Mouse (Mus musculus): ENCODE measurements around the gene Zfp72. TPM values are rescaled to one million over a fixed set of nuclear protein-coding genes. Genes with fewer than 3 reads are reported as not detected.

The Zfp72 gene
- polyA plus RNA-seq, 1 experiment from 2014 or later: 2.6 TPM

MicroRNAs encoded within 50 kb of the gene (microRNA counts, 519-probe panel; counts per million panel counts)
- not detected for microRNA mmu-miR-692

Small RNA genes lying within 50 kb of the gene (microRNA-seq; reads per million reads assigned to microRNA genes)
- not detected for gene Mir692-3 (ENCODE audit: borderline number of aligned reads)

Other genes starting within 250 kb of the Zfp72 start
- 50.2 and 55.9 TPM in 2 replicates for gene Exoc3, start 182.1 kb downstream of the Zfp72 start, polyA plus RNA-seq (2014; fragmentation: Nextera tagmentation; extraction: Ambion mirVana)
- 0.18 and 0.49 TPM in 2 replicates for gene Ahrr, start 98.5 kb downstream of the Zfp72 start, polyA plus RNA-seq (2014; fragmentation: Nextera tagmentation; extraction: Ambion mirVana)
- 139 and 142 TPM in 2 replicates for gene Pdcd6, start 73.3 kb downstream of the Zfp72 start, polyA plus RNA-seq (2014; fragmentation: Nextera tagmentation; extraction: Ambion mirVana)
- gene Sdha, start 40.6 kb downstream of the Zfp72 start, polyA plus RNA-seq (2014; fragmentation: Nextera tagmentation; extraction: Ambion mirVana): 248 and 278 TPM in 2 replicates
- 46.4 and 53.7 TPM in 2 replicates for gene Ccdc127, start 40.5 kb downstream of the Zfp72 start, polyA plus RNA-seq (2014; fragmentation: Nextera tagmentation; extraction: Ambion mirVana)
- gene Lrrc14b, start 26.8 kb downstream of the Zfp72 start, polyA plus RNA-seq (2014; fragmentation: Nextera tagmentation; extraction: Ambion mirVana): not detected in 2 replicates
- gene Ftl1-ps1, start 8.9 kb upstream of the Zfp72 start, polyA plus RNA-seq (2014; fragmentation: Nextera tagmentation; extraction: Ambion mirVana): 90.6 and 95.9 TPM in 2 replicates
- 17.7 and 18.3 TPM in 2 replicates for gene Zfp825, start 103.2 kb upstream of the Zfp72 start, polyA plus RNA-seq (2014; fragmentation: Nextera tagmentation; extraction: Ambion mirVana)
- gene Erap1, start 248.7 kb upstream of the Zfp72 start, polyA plus RNA-seq (2014; fragmentation: Nextera tagmentation; extraction: Ambion mirVana): 17.0 and 19.0 TPM in 2 replicates